ENCODE assay signal across 8 mouse cellular contexts in the genomic region with DNA sequence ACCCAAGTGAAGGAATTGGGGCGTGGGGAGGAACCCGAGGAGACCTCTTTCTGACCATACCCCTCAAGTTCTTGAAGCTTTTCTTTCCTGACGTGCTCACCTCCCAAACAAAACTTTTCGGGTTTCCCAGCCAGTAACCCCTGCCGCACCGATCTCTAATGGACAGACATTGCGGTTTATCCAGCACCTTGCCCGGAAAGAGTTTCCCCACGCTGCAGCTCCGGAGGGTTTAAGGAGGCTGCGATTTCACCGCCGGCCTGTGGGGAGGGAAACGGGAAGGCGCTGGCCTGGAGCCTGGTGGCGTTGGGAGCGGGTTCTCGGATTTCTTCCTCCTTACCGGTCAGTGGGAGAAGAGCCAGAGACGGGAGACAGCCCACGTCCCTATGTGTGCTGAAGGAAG. TPM values are rescaled to one million over a fixed set of nuclear protein-coding genes. Genes with fewer than 3 reads are reported as not detected.
DNase-seq lines count a peak whose midpoint lies in the region; ATAC-seq lines count a peak whose summit lies in the region.

No protein-coding gene starts in this region.

- H3K9ac ChIP-seq in embryonic facial prominence, embryonic 11.5 days (replicated peaks; ENCODE audit: low read length) = no peak overlapping the region
- H3K9ac ChIP-seq in hindbrain, embryonic 11.5 days (ENCODE audit: low read depth, low read length) = 0 out of 2 replicates have a peak overlapping the region, but pooled peaks have one; percentile 23
- H3K9ac ChIP-seq in midbrain, embryonic 15.5 days = peak overlapping the region; percentile 17; the same call in 1 of the 2 replicates

- H3K27me3 ChIP-seq in embryonic facial prominence, embryonic 11.5 days (ENCODE audit: control insufficient read depth, insufficient read depth, low read length) = peaks cover 78% of the 10 kb centered on the region
- peaks cover 88% of the 10 kb centered on the region for H3K27me3 ChIP-seq in hindbrain, embryonic 11.5 days (ENCODE audit: control insufficient read depth, insufficient read depth, low read length)
- H3K27me3 ChIP-seq in midbrain, embryonic 15.5 days (replicated peaks) = peaks cover 80% of the 10 kb centered on the region

- WGBS in embryonic facial prominence, embryonic 11.5 days = 0% methylated on average over 21 of the region's 21 CpGs
- WGBS in hindbrain, embryonic 11.5 days = under 1% methylated on average over 21 of the region's 21 CpGs
- under 1% methylated on average over 21 of the region's 21 CpGs for WGBS in midbrain, embryonic 15.5 days

- peak; percentile 58 to 65 for DNase-seq in kidney, postnatal 4 days
- DNase-seq in kidney, postnatal 25 days = no peak
- peak; percentile 62 for DNase-seq in embryonic facial prominence, embryonic 11.5 days (ENCODE audit: low spot score)
- DNase-seq in hindbrain, embryonic 11.5 days (ENCODE audit: low spot score) = peak; percentile 66
- DNase-seq in ovary, adult 18-20 months (ENCODE audit: low spot score) = no peak
- no peak for DNase-seq in spleen, postnatal 36 days (ENCODE audit: low spot score in 2 of 2)
- no peak for DNase-seq in thymus, postnatal 0 days (ENCODE audit: low spot score)

- no peaks in the 10 kb centered on the region for H3K9me3 ChIP-seq in embryonic facial prominence, embryonic 11.5 days (replicated peaks; ENCODE audit: control insufficient read depth, low read length)
- H3K9me3 ChIP-seq in hindbrain, embryonic 11.5 days (ENCODE audit: control insufficient read depth, low read length) = no peaks in the 10 kb centered on the region
- no peaks in the 10 kb centered on the region for H3K9me3 ChIP-seq in midbrain, embryonic 15.5 days

- no peaks in the 10 kb centered on the region; the same call in 1 of the 2 replicates for H3K4me1 ChIP-seq in embryonic facial prominence, embryonic 11.5 days (ENCODE audit: control insufficient read depth, insufficient read depth, low read length)
- 0 out of 2 replicates have a peak, but pooled peaks cover under 1% of the 10 kb centered on the region for H3K4me1 ChIP-seq in hindbrain, embryonic 11.5 days (replicated peaks; ENCODE audit: control insufficient read depth, insufficient read depth, low read length)
- peaks cover 20% of the 10 kb centered on the region for H3K4me1 ChIP-seq in midbrain, embryonic 15.5 days

- H3K36me3 ChIP-seq in embryonic facial prominence, embryonic 11.5 days (replicated peaks; ENCODE audit: control insufficient read depth, insufficient read depth, low read depth, low read length) = no peaks in the 10 kb centered on the region
- H3K36me3 ChIP-seq in hindbrain, embryonic 11.5 days (ENCODE audit: control insufficient read depth, insufficient read depth, low read length) = no peaks in the 10 kb centered on the region
- no peaks in the 10 kb centered on the region for H3K36me3 ChIP-seq in midbrain, embryonic 15.5 days (replicated peaks)

- peak overlapping the region; percentile 26 for H3K4me2 ChIP-seq in embryonic facial prominence, embryonic 11.5 days (ENCODE audit: low read depth, low read length)
- H3K4me2 ChIP-seq in hindbrain, embryonic 11.5 days (replicated peaks; ENCODE audit: low read depth, low read length) = peak overlapping the region; percentile 31
- H3K4me2 ChIP-seq in midbrain, embryonic 15.5 days = peak overlapping the region; percentile 67

- peak overlapping the region; percentile 11; the same call in 1 of the 2 replicates for H3K4me3 ChIP-seq in embryonic facial prominence, embryonic 11.5 days (ENCODE audit: low read depth, low read length)
- H3K4me3 ChIP-seq in hindbrain, embryonic 11.5 days (ENCODE audit: low read depth, low read length) = peak overlapping the region; percentile 16
- peak overlapping the region; percentile 24 for H3K4me3 ChIP-seq in midbrain, embryonic 15.5 days

- 0 out of 2 replicates have a peak, but pooled peaks have one; percentile 36 for ATAC-seq in embryonic facial prominence, embryonic 11.5 days (replicated peaks; ENCODE audit: insufficient number of reproducible peaks, low FRiP score, low TSS enrichment, low read depth)
- peak; percentile 22; the same call in 1 of the 2 replicates for ATAC-seq in hindbrain, embryonic 11.5 days (ENCODE audit: low FRiP score)
- ATAC-seq in midbrain, embryonic 15.5 days (replicated peaks) = no peak; the same call in 1 of the 2 replicates

- H3K27ac ChIP-seq in embryonic facial prominence, embryonic 11.5 days (replicated peaks; ENCODE audit: low read depth, low read length) = no peak overlapping the region
- no peak overlapping the region for H3K27ac ChIP-seq in hindbrain, embryonic 11.5 days (ENCODE audit: low read depth, low read length)
- H3K27ac ChIP-seq in midbrain, embryonic 15.5 days = no peak overlapping the region

RNA-seq across cellular contexts. Expression of a gene that starts 5.9 kb away (rescaled TPM):
- polyA plus RNA-seq in embryonic facial prominence, embryonic 11.5 days (2014; fragmentation: Nextera tagmentation; extraction: Ambion mirVana) = 1.0 and 1.4 TPM in 2 replicates
- polyA plus RNA-seq in hindbrain, embryonic 11.5 days (2014; fragmentation: Nextera tagmentation; extraction: Ambion mirVana) = 5.2 and 6.9 TPM in 2 replicates
- polyA plus RNA-seq in midbrain, embryonic 15.5 days (2015; fragmentation: Nextera tagmentation; extraction: Ambion mirVana) = 9.3 and 12.5 TPM in 2 replicates
- polyA plus RNA-seq in thymus, postnatal 0 days (2015; fragmentation: Nextera tagmentation; extraction: Ambion mirVana) = 0.05 TPM in 1 of 2 replicates, not detected in the other

Comparison
In these comparisons a context has a peak if more than half of its experiments do, and no peak if none do; other contexts are left out.
1. DNase-seq: peak in kidney, postnatal 4 days (2 of 2), embryonic facial prominence, embryonic 11.5 days (single experiment) and hindbrain, embryonic 11.5 days (single experiment); none in kidney, postnatal 25 days (0 of 2), ovary, adult 18-20 months (single experiment), spleen, postnatal 36 days (0 of 2) and thymus, postnatal 0 days (single experiment).
2. Peak in every context shown above with its lines, with median percentiles within 50 percentile points of each other: H3K4me2 ChIP-seq and H3K4me3 ChIP-seq.